Mouse (Mus musculus) urinary bladder, postnatal 4 days (tissue): ENCODE measurements around the gene Bach1.

ENCODE experiments used
- DNase-seq, 2 experiments: peaks; one replicate each; pipeline ENCODE4 v3.0.0; 2021 to 2022; ENCODE audit warnings: low spot score in 2 of 2

The Bach1 gene

DNA sequence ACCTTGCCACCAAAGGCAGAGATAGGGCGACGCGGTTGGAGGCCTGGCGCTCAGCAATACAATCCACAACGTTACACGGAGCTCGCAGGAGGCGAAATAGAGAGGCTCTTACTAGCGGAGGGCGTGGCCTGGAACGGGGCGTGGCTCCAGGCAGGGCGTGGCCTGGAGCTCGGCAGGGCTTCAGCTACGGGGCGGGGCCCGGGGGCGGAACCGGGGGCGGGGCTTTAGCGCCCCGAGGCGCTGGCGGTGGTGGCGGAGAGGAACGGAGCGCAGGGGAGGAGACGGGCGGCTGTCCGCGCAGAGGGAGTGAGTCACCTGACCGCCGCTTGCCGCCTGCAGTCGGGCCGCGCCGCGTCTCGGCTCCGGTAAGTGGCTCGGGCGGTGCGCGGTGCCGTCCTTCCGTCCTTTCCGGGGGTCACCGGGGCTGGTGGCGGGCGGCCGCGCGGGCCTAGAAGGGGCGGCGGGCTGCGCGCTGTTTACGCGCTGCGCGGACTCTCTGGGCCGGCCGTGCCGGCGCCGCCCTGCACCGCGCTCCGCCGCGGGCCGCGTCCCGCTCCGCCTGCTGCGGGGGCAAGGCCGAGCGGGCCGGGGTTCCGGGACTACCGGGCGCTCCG lies at the start of gene Bach1:
Gene Bach1, plus strand, starts transcription at position 254 of the 614 bp plus-strand sequence.
- peak; percentile 92 to 94 for DNase-seq

DNA sequence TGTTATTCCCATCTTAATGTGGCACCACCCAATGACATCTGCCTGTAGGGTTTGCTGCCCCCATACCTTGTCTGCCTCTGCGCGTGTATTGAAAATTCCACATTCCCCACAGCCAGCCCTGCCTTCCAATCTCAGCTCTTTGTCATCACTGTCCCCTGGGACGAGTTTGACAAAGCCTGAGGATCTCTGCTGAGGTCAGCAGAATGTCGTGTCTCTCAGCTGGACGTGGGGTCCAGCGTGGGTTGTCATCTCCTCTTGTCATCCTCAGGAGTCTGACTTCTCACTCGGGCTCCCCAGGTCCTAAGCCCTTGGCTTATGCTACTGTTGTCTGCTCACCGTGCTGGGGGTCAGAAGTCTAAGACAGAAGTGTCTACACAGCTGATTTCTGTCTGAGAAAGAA lies 46.4 kb upstream of the Bach1 start:
- DNase-seq: no peak

DNA sequence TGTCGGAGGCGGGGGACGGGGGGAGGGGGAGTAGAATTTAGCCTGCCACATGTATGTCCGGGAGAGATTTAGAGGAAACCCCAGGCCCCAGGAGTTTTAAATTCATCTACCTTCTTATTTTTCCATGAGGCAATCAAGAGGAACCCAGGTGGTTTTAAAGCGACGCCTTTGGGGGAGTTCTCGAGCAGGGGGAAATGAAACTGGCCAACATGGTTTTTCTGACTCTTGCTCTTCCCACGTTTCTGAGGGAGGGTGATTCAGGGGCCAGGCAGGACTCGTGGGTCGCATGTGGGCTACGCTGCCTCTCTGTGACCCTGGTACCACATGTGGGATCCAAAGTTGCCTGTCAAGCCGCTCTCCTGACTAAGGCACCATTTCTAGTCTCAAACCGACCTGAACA lies 45.8 kb upstream of the Bach1 start:
- no peak for DNase-seq

DNA sequence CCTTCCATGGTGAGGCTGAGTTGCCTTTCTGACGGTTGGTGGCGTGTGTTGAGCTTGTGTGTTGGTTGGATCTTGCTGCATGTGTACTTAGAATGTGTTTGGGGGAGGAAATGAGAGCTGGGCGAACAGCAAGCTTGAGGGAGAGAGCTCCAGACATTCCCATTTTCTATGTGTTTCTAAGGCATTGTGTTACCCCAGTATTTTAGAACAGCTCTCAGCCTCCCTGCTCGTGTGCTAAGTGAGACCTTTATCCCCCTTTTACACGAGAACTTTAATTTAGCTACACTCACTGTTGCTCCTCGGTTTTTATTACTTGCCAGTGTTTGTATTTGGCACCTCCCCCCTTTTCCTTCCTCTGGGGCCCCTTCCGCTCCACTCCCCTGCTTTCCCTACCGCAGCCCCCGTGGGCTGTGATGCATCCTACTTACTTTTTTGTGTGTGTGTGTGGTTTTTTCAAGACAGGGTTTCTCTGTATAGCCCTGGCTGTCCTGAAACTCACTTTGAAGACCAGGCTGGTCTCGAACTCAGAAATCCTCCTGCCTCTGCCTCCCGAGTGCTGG lies 44.6 kb upstream of the Bach1 start:
- DNase-seq: no peak

DNA sequence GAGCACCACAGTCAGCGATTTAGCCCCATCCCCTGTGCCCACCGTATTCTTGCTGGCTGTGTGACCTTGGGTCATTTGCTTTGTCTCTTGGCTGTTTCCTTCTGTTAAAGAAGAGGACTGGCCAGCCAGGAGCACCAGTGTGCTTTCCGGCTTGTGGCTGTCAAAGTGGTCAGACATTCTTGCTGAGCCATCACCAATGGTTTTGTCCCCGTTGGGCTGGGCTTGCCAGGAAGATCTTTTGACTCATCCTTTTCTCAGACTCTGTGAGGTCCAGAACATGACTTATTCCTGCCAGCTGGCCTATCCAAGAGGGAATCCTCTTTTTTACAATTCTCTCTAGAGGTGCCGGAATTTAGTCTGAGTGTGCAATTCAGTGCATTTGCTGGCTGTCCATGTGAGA lies 43.7 kb upstream of the Bach1 start:
- DNase-seq: no peak

DNA sequence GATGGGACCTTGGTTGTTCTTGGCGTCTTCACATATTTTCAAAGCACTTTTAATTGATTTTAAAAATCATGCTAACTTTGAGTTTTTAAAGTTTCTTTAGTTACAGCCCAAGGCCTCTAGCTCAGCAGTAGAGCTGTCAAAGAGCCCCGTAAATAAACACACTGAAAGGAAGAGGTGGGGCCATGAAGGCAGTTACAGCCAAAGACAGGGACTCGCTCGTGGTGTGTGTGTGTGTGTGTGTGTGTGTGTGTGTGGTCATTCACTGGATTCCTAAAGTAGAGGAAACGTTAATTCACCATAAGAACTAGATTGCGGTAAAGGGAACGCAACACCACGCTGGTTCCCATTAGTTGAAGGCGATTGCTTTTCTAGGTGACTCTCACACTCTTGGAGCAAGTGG lies 43.2 kb upstream of the Bach1 start:
- DNase-seq: no peak

DNA sequence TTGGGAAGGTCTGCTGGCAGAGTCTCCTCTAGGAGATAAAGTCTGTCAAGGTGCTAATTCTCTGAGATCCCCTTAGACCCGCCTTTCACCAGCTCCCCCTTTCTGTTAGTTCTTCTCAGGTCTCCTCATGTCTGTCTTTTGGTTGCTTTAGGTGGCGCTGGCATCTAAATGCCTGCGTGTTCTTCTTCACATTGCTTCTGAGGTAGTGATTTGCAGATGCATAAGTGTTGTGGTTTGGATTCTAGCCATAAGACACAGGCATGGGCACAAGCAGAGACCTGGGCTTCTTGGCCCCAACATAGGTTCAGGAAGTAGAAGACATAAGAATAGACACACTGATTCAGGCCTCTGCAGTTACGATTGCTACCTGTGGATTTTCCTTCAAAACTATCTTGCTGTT lies 42.0 kb upstream of the Bach1 start:
- DNase-seq: no peak

DNA sequence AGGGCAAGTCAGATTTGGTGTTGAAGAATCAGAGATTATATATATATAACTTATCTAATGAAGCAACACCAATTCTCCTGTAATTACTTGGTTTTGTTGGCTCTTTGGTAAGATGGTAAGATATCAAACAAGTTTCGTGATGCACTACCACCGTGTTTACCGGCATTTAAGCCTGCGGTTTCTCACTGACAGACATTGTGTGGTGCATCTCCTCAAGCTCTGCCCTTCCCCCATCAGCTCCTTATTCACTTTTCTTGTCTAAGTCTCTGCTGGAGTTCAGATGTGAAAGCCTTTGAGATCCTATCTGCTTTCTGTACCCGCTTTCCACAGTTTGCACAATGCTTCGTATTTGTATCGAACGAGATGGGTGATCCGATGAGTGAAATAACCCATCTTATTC lies 41.5 kb upstream of the Bach1 start:
- no peak for DNase-seq

DNA sequence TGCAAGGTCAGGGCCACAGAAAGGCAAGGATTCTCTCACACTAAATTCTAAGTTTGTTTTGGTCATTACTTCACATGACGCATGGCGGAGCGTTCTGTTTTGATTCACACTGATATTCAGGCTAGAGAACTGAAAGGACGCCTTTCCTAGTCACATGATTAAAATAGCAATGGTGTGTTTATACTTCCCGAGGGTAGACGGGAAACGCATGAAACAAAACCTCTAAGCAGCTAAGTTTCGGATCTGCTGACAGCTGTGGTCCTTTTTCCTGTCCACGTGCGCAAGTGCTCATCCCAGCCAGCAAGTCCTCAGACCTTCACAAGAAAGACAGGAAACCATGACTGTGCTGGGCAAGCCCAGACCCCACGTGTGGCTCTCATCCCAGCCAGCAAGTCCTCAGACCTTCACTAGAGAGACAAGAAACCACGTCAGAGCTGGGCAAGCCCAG lies 37.7 kb upstream of the Bach1 start:
- no peak for DNase-seq

DNA sequence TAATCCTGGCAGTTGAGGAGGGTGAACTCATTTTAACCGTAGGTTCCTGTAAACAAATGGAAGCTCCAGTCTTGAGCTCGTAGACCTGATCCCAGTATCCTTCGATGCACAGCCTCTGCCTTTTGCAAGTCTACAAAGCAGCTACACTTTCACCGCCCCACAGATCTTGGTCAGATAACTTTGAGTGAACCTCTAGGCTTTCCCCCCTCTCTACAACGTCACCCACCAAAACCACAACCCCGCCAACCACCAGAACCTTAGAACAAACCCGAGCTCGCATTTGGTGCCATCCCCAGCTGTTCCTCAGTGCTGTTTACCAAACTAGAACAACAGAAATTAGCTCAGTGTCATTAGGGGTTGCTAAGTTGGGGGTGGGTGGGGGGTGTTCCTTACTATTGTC lies 37.1 kb upstream of the Bach1 start:
- DNase-seq: no peak

DNA sequence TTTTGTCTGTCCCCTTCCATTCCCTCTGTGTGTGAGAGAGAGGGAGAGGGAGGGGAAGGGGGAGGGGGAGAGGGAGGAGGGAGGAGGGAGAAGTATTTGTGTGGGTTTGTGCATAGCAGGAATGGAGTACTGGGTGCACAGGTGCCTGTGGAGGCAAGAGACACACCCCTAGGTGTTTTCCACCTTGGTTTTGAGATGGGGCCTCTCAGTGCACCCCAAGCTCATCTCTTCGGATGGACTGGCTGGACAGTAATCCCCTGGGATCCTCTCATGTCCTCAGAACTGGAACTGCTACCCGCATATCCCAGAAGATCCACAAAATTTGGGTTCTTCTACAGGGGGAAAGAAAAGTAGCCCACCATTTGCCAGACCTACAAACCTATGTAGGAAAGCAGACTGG lies 36.2 kb upstream of the Bach1 start:
- DNase-seq: no peak

DNA sequence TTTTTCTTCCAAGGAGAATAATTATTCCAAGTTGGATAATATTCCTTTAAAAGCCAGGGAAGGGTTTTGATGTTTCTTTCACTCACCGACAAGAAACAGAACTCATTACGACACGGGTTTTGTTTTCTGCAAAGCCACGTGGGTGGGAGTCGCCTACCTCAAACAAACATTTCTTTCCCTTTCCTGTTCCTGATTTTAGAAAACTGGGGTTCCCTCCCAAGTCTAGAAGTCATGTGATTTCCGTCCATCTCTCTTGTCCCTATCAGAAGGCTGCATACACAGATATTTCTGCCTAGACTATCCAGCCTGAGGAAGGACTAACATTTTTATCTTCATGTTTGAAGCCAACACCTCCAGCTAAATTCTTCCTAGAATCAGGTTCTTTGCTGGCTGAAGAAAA lies 34.9 kb upstream of the Bach1 start:
- no peak for DNase-seq

DNA sequence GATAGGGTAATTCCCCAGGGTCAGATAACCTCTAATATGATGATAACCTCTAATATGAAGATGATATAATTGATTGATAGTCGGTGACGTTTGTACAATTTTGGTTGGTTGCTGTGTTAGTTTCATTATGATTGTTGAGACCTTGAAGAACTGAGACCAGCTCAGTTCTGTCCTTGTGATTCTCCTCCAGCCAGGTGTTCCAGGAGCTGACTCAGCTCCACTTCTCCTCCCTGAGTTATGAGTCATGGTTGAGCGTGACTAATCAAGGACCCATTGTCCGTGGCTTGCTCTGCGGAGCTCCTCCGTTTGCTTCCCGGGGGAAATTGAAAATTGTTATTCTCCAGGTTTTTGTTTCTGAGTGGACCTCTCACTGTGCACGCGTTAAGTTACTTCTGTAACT lies 33.5 kb upstream of the Bach1 start:
- no peak for DNase-seq

DNA sequence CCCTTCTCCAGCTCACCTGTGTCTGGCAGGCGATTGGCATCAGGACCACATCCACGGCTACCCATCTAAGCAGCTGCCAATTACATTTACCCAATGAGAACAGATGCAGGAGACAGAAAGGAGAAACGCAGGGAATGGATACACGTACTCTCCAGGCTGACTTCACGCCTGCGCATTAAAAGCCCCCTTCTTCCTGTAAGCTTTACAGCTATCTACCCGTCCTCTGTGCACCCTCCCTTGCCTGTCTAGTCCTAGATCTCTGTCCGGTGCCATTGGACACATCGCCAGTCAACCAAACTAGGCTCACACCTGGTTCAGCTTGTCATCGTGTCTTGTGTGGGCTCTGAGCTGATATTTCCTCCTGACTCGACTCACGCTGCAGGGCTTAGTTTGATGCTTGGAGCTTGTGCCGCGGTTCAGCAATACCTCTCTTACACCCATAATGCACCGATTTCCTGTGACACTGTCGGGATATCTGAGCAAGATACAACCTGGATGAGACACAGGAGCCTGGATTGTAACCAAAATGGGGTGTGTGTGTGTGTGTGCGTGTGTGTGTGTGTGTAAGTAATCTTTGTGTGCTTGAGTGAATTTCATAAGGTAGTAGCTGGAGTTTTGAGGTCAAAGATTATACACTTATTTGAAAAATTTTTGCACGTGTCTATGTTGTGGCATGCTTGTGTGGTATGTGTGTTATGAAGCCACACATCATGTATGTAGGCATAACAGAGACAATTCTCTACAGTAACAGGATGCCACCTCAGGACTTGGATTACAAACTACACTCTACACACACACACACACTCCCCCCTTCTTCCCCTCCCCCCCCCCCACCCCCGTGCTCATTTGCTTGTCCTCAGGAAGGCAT lies 32.8 kb upstream of the Bach1 start:
- no peak for DNase-seq

DNA sequence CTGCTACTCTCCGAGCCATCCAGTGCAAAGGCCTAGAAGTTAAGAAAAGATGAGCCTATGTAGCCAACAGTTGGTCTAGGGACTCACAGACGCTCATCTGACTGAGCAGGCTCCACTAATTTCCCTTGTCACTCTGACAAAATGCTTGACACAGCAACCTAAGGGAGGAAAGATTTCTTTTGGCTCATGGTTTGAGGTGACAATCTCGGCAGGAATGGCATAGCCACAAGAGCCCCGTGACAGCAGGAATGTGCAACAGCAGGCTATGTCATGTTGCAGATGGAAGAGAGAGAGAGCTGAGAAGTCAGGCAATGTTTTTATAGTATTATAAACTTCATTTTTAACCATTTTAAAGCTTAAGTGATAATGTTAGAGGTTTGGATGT lies 32.1 kb upstream of the Bach1 start:
- no peak for DNase-seq

DNA sequence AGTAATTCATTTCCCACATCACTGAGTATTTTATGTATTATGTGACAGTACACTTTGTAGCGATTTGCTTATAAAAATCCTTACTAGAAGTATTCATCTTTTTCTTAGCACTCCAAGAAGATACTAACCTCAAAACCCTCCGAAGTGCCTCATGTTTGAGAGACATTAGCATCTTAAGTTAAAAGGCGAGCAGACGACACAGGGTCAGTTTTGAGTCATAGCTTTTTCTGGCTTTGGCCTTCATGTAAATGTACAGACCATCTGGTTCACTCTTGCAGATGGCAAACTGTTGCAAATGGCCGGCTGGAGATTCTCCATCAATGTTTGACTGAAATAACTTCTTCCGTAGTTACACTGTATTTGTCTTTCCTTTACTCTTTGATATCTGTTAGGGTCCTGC lies 30.7 kb upstream of the Bach1 start:
- DNase-seq: no peak

DNA sequence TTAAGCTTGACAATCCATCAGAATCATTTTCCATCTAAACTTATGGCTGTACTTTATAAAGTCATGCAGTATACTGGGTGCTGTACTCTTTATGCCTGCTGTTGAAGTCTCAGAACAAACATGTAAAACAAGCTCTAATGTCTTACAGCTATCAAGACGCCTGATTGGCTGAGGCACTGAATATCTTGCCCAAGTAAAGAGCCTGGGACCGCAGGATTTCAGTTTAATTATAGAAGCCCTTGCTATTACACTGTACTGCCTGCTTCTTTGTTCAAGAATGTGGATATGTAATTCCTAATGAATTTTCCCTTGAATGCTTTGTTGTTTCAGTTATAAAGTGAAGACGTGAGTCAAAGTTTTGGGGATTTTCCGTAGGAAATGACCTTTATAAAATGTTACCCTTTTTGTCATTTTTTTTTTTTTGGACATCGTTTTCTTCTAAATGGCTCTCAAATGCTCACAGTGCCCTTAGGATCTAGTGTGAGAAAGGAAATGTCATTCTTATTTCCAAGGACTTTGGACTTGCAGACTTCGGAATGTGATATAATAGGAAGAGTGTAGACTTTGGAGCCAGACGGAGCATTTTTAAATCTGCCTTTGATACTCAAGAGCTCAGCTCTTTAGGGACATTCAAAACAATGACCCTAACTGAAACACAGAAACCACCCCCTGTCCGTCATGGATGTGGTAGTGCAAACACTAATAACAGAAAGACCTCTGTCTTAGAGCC lies 28.5 kb upstream of the Bach1 start:
- no peak for DNase-seq

DNA sequence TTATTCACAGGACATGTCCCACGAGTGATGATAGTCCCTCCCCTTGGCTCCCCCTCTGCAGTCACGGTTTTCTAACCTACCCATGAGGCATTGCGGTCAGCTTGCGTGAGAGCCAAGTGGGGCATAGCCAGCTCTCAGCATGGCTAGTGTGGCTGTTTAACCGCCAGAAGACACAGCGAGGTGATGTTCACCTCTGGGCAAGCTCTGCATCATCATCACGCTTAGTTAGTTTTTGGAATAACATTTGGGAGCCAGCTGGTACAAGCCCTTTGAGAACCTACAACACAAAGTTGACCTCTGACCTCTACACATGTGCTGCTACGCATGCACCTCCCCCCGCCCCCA lies 28.0 kb upstream of the Bach1 start:
- DNase-seq: no peak

DNA sequence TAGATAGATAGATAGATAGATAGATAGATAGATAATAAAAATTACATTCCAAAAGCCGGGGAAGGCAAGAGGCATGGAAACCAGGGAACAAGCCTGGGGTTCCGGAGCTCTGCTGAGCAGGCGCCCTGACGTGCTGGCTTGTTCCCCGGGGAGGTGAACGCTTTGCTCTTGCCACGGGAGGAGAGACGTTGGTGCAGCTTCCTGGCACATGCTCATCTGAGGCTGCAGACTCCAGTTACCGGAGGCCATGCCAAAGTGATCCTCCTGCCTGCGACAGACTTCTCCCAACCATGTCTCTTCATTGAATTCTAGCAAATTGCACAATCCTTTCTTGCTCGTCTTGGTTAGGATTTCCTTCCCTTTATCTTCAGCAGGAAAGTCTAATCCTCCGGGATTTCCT lies 27.4 kb upstream of the Bach1 start:
- no peak for DNase-seq

DNA sequence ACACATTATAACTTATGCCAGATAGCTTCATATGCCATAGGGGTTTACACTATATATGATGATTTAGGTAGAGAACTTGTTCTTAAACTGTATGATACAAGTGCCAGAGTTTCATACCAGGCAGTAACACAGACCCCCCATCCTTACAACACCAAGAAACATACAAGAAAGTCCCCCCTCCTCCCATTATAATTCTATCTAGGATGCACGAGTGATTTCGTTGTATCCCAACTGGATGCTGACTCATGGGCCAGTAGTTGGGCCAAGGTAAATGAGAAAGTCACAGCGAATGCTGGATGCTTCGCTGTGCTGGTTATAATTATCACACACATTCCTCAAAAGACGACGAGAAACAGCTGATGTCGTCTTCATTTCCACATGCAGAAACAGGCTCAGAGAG lies 25.6 kb upstream of the Bach1 start:
- no peak for DNase-seq

DNA sequence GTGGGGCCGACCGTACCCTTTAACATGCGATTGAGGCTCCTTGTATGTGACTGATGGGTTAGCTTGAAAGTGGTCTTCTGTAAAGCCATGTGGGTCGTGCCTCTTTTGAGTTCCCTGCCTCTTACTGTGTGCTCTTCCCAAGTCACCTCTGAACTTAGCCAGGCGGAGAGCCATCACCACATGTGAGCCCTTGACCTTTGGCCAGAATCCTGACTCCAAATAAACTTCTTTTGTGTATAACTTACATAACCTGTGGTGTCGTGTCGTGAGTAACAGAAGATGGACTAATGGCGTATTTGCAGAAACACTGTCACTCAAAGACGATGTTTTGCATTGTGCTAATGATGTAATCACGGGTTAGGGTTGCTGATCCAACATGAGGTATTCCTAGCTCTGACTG lies 22.6 kb upstream of the Bach1 start:
- DNase-seq: no peak

DNA sequence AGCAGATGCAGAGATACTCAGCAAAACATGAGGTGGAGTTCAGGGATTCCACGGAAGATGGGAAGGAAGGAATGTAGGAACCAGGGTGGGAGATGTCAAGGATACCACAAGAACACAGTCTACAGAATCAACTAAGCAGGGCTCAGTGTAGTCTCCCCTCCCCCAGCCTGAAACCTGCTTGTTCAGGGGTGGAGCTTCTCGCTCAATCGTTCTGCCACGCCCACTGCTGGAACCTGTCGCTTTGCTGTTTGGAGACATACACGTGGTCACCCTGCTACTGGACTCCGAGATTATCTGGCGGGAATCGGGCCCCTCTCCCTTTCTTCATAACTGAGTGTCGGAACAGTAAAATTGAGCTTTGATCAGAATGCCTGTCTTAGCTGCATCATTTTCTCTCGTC lies 20.1 kb upstream of the Bach1 start:
- no peak for DNase-seq
